Mouse (Mus musculus) heart, postnatal 0 days (tissue): ENCODE data around the gene Prpf3.

Experiments
- CTCF ChIP-seq: IDR thresholded peaks from 2 replicates; pipeline ENCODE4 v1.5.1; 2016; ENCODE audit warnings: antibody characterized with exemption, control low read depth, low read depth
- EP300 ChIP-seq: IDR thresholded peaks from 2 replicates; pipeline ENCODE4 v1.6.1; 2016; ENCODE audit warnings: antibody characterized with exemption, low read depth

DNA sequence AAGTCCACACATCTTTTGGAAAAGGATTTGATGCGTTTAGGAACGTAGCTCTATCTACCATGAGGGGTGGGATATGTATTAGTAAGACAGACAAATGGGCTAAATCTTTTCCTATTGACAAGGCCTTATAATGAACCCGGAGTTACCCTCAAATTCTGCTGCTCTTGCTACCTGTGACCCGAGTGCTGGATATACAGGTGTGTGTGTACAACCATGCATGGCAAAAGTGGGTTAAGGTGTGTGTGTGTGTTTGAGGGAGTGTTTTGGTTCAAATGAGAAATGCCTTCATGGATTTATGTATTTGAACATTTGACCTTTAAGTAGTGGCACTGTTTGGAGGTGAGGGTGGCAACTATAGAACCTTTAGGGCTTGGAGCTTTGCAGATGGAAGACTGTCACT, 26.6 kb downstream of the Prpf3 start:
- no peak for TF ChIP-seq CTCF
- TF ChIP-seq EP300 = no peak
